Mouse (Mus musculus) gastrocnemius, postnatal 14 days (tissue): Measurements from ENCODE around the gene Ggta1. TPM values are rescaled to one million over a fixed set of nuclear protein-coding genes. Genes with fewer than 3 reads are reported as not detected.

Source experiments
- DNase-seq: peaks from one replicate; pipeline ENCODE4 v3.0.0; 2021; ENCODE audit warnings: mixed read lengths
- intact Hi-C: fragments of 180-260 bp; cut with DNase I; formaldehyde crosslinking; loops from one replicate; pipeline ENCODE4 v1.15.1; 2025; ENCODE audit warnings: low total_unique reads
- total RNA-seq, 2 experiments: library from RNA; stranded (reverse); gene quantifications; 2 replicates each; pipeline ENCODE4 v1.2.3; 2021

The Ggta1 gene
- total RNA-seq, 2 experiments from 2014 or later, result 11.1 to 15.6 TPM

- intact Hi-C loops, result no loop called here
- no peak for DNase-seq
Measured at GRCm38 (mm10) chr2:35445610-35446009, 17.4 kb downstream of the Ggta1 start.

- intact Hi-C loops, result no loop called here
- no peak for DNase-seq
Measured at GRCm38 (mm10) chr2:35444764-35445262, 18.2 kb downstream of the Ggta1 start.

- intact Hi-C loops, result no loop called here
- peak; percentile 48 for DNase-seq
Measured at GRCm38 (mm10) chr2:35443981-35444763, 18.9 kb downstream of the Ggta1 start.

GRCm38 (mm10) chr2:35443325-35443724 lies 19.7 kb downstream of the Ggta1 start:
- intact Hi-C loops, result no loop called here
- no peak for DNase-seq

- intact Hi-C loops, result no loop called here
- no peak for DNase-seq
Measured at GRCm38 (mm10) chr2:35442079-35442478, 21.0 kb downstream of the Ggta1 start.

GRCm38 (mm10) chr2:35441419-35441818 lies 21.6 kb downstream of the Ggta1 start:
- intact Hi-C loops, result no loop called here
- no peak for DNase-seq

- intact Hi-C loops, result no loop called here
- no peak for DNase-seq
Measured at GRCm38 (mm10) chr2:35440480-35440879, 22.6 kb downstream of the Ggta1 start.

- DNase-seq, result no peak
- intact Hi-C loops, result no loop called here
Measured at GRCm38 (mm10) chr2:35437796-35438195, 25.2 kb downstream of the Ggta1 start.

- peak; percentile 34 for DNase-seq
- intact Hi-C loops, result no loop called here
Measured at GRCm38 (mm10) chr2:35434576-35435123, 28.4 kb downstream of the Ggta1 start.

- intact Hi-C loops, result no loop called here
- no peak for DNase-seq
Measured at GRCm38 (mm10) chr2:35433428-35433827, 29.6 kb downstream of the Ggta1 start.

GRCm38 (mm10) chr2:35432472-35432871 lies 30.6 kb downstream of the Ggta1 start:
- DNase-seq, result no peak
- intact Hi-C loops, result no loop called here

GRCm38 (mm10) chr2:35432011-35432410 lies 31.0 kb downstream of the Ggta1 start:
- intact Hi-C loops, result no loop called here
- DNase-seq, result no peak

- intact Hi-C loops, result no loop called here
- no peak for DNase-seq
Measured at GRCm38 (mm10) chr2:35430806-35431205, 32.2 kb downstream of the Ggta1 start.

GRCm38 (mm10) chr2:35428615-35429300 lies 34.3 kb downstream of the Ggta1 start:
- intact Hi-C loops, result no loop called here
- no peak for DNase-seq

GRCm38 (mm10) chr2:35427559-35427958 lies 35.5 kb downstream of the Ggta1 start:
- DNase-seq, result peak; percentile 36
- intact Hi-C loops, result no loop called here

GRCm38 (mm10) chr2:35423711-35424339 lies 39.2 kb downstream of the Ggta1 start:
- intact Hi-C loops, result no loop called here
- no peak for DNase-seq

- DNase-seq, result no peak
- intact Hi-C loops, result no loop called here
Measured at GRCm38 (mm10) chr2:35422384-35422783, 40.6 kb downstream of the Ggta1 start.

GRCm38 (mm10) chr2:35420681-35421080 lies 42.4 kb downstream of the Ggta1 start:
- intact Hi-C loops, result no loop called here
- no peak for DNase-seq

GRCm38 (mm10) chr2:35419671-35420070 lies 43.4 kb downstream of the Ggta1 start:
- no peak for DNase-seq
- intact Hi-C loops, result loop anchor here (10.0 kb wide), 1 partner anchor 85 kb away; no protein-coding TSS in a partner anchor

GRCm38 (mm10) chr2:35419243-35419642 lies 43.8 kb downstream of the Ggta1 start:
- intact Hi-C loops, result loop anchor here (10.0 kb wide), 1 partner anchor 86 kb away; no protein-coding TSS in a partner anchor
- no peak for DNase-seq
